Mouse (Mus musculus) layer of hippocampus, adult 8-10 months (tissue): ENCODE data around the gene Clmn. TPM values are rescaled to one million over a fixed set of nuclear protein-coding genes. Genes with fewer than 3 reads are reported as not detected.

Experiments
- DNase-seq, 2 experiments: peaks; one replicate each; pipeline ENCODE4 v3.0.0; 2022; ENCODE audit warnings: low spot score in 2 of 2
- total RNA-seq, 4 experiments: library from RNA; stranded (reverse); gene quantifications; 2 replicates each; pipeline ENCODE4 v1.2.4; 2022

Gene Clmn
- total RNA-seq, 4 experiments from 2014 or later, result 98.6 to 111 (median 105) TPM

DNA sequence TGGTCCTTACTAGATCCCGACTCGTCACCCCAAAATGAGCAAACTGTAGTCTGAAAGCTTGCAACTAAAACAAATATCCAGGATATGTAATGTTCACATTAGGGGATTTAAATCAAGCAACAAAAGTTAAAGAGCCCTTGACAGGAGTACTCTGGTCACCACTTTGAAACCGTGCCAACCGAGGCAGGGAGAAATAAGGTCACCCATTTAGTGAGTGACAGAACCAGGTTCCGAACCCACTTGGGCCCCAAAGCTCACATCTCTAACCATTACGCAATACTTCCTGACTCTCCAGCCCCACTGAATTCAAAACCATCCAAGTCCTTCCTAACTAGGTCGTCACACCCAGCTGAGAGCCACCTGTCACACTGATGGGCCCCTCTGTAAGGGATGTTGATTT is 46.8 kb downstream of the Clmn start:
- no peak for DNase-seq

DNA sequence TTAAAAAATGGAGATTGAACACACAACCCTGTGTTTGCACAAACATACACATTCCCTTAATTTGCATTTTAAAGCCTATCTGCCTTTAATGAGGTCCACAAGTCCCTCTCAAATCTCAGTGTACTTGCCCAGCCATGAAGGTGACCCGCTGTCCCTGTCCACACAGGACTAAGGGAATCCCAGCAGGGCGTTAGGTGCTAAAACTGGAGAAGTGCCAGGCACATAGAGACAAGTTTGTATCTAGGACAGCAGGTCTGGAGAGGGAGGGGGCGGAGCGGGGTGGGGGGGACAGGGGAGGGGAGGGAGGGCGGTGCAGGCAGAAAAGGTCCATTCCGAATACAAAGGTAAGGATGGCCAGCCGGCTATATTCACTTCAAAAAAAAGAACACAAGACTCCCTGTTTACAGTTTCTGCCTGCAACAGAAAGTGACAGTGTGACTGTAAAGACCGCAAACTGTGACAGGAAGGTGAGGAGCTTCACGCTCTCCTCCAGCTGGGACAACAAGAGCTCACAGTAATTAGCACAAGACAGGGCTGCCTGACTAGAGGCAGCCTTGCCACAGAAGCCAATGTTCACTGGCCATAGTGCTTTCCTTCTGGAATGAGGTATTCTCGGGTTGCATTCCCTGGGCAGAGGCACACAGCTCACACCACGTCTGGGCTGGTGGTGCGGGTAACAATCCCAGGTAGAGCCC is 47.6 kb downstream of the Clmn start:
- no peak for DNase-seq

DNA sequence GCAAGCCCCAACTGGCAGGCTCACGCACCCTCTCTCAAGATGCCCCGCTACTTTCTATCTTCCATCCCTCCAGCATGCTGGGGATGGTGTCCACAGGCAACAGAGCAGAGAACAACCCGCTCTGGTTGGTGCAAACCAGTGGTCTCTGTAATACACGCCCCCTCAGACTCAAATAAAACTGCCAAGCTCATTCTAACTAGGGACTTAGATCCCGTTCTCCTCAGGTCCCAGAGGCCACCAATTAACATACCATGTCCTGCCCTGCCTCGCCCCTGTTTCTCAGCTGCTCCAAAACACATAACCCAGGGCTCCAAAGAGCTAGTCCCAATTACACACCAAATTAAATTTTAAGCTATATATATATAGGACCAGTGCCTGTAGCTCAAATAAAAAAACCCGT is 50.6 kb downstream of the Clmn start:
- no peak for DNase-seq

DNA sequence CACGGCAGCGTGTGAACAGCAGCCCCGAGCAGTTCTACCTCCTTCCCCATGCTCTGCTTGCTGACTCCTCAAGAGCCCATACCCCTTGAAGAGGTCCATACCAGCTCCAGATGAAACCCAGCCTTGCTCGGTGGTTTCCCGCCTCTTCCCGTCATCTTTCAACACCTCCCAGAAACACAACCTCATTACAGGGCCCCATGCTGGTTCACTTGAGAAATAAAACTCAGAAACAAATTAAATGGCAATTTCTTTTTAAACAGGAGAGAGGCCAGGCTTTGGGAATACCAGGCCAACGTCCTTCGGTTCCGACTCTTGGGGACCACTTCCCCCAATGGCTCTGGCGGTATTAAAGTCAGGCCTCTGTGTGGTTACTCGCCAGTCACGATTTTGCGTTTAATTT is 51.1 kb downstream of the Clmn start:
- no peak for DNase-seq

DNA sequence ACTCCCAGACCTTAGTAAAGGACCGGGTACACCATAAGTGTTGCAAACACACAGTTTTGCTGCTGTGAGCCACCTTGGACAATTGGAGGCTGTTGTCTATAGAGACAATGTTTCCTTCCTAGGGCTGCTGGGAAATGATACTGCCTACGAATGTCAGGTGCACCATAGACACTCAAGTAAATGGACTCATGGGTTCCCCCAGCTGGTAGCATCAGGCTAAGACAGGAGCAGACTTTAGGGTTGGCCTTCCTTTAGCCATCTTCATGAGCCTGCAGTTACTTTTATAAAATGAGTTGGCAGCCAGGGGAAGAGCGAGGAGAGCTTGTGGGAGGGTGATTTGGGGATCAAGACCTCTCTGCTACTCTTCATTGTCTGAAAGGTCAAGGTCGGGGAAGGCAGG is 52.2 kb downstream of the Clmn start:
- DNase-seq, result no peak

DNA sequence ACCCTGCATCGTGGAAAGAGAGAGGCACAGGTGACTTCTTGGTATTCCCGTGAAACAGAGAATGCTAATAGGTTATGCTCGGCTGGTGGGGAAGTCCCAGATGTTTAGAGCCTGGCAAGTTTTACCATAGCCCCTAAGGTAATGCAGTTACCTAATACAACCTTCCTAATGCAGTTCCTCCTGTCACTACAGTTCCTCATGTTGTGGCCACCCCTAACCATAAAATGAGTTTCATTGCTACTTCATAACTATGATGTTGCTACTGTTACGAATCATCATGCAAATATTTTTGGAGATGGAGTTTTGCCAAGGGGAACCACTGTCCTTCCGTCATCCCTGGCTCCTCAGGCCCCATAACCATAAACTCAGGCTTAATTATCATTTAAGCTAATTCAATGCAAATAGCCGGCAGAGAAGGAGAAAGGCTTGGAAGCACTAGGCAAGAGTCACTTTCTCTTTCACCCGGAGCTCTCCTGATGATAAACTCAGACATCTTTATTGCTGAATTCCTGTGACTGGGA is 53.9 kb downstream of the Clmn start:
- no peak for DNase-seq

DNA sequence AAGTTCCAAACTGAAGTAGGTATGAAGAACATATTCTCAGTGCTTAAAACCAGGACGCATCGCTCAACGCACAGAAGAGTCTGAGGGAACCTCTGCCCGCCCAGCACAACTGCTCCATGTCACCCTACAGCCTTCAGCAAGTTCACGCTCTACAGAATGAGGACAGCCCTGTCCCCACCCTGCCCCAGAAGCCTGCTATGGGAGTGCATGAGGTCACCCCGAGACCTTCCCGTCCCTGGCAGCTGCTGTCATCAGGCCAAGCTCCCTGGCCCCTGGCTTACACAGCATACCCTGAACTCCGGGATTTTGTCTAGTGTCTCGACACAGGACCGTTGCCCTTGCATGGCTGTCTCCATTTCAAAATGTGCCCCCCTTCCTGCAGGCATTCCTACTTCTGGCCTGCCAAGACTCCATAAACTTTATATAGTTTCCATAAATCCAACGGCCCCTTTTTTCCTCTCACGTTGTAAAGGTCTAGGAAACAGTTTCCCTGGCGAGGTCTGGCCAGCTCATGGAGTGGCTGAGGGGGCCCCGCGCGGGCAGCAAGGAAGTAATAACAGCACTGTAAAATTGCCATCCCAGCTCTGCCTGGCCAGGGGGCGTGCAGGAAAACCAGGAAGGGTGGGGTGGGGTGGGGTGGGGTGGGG is 56.3 kb downstream of the Clmn start:
- DNase-seq, result no peak

DNA sequence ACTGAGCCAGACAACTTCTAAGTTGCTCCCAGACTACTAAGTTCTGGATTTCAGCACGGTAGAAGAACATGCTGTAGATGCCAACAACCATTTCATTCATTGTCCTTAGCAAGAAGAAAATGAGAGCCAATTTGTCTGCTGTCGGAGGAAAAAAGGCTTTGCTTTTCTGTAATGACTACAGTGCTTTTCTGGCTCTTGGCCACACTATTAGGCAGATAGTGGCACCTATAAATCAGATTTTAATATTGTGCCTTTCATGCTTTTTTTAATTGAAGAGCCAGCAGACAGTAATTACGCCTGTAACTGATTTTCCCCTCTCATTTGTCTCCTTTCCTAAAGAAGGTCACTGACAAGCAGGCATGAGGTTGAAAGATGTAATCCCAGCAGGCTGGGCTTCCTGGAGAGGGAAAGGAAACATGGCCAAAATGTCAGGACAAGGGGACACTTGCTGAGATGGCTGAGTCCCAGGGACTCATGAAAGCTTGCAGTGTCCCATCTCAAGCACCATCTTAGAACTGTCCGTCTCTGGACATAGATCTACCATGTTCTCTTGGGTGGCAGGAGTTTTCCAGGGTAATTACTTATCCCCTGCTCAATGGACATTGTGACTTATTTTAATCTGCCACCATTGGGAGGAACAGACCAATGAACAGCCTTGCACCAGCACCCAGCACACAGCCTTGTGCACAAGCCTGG is 58.0 kb downstream of the Clmn start:
- no peak for DNase-seq

DNA sequence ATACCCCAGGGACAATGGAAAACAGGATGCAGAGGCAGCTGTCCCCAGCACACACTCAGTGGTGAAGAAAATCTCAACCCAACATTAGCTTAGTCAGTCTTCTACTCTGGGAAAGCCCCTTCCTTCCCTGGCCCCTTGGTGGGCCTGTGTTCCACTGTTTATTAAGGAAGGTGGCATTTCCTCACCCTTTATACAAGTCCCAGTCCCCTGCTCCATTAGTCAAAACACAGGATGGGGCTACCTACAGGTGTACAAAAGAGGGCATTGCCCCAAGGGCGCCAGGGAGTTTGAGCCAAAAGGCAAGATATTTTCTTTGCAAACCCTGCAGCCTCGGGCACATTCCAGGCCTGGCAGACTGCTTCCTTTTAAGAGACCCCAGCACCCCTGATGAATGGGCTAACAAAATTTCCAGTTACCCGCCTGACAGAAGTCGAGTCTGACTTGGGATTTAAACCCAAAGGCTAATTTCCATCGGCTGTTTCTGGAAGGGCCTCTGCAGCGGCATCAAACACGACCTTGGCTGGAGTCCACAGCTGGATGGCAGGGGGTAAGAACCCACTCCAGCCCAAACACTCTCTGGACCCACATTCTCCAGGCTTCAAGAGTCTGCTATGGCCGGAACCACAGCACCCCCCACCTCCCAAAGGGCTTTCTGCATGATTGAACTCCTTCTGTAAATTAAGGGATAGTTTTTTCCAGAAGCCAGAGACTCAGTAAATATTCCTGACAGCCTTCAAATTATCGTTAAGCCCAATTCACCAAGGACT is 63.2 kb downstream of the Clmn start:
- no peak for DNase-seq

DNA sequence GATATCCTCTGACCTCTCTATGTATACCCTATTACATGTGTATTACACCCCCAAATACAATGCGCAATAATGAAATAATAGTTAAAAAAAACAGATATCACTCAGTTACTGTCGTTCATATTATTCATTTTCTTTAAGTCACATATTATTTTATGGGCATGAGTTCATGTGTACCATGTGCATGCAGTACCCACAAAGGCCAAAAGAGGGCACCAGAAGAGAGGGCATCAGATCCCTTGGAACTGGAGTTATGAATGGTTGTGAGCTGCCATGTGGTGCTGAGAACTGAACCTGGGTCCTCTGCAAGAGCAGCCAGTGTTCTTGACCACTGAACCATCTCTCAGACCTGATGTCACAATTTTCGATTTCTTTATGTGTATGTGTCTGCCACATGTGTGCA is 65.5 kb downstream of the Clmn start:
- no peak for DNase-seq

DNA sequence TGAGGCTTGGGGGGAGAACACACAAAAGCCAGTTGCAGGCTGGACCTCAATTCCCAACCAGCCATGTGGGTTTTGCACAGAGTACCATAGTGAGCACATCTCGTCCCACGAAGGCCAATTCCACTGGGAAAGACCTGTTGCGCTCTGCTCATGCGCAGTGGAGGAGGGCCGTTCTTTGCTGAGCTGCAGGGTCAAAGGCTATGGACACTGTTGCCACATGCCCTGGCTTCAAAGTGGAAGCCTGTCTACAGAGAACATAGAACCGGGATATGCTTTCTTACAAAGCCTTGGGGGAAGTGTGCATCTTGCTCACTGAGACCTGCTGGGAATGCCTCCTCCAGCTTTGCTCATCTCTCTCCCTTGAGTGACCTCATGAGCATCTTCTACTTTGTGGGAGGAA is 67.0 kb downstream of the Clmn start:
- DNase-seq, result no peak

DNA sequence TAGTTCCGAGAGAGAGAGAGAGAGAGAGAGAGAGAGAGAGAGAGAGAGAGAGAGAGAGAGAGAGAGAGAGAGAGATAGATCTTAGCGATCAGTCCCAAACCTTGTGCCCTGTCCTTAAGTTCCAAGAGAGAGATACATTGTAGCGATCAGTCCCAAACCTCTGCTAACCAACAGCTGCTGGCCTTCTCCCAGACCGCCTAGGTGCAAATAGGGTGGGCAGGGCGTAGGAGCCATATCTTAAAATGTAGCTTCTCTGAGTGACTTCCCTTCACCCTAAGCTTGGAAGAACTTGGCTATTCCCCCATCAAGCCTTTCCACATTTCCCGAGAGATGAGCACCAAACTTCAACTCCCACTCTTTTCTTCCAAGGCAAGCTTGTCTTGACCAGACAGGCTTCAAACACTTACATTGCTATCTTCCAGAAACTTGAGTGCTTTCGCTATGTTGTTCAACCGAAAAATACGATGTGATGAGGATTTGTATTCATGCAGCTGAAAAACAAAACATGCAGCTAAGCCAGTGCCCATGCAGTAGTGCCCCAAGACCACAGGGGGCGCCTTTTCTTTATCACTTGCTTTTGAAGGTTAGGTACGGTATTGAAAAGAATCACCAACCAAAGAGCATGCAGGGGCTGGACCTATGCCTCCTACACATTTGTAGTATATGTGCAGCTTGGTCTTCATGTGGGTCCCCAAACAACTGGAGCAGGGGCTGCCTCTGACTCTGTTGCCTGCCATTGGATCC is 68.1 kb downstream of the Clmn start:
- no peak for DNase-seq

DNA sequence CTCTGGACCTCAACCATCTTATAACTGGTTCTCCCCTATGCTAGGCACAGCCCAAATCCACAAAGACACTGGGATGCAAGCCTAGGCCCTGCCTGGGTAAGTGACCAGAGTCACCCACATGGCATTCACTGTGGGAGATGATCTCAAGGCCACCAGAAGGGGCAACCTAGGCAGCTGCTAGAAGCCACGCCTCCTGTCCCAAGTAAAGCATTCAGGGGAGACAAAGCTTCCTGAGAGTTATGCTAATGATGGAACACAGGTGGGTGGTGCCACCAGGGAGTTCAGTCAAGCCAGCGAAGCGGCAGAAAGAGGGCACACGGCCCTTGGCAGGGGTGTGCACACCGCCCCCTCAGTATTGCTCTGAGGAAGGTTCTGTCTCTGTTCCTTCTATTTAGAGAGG is 69.9 kb downstream of the Clmn start:
- DNase-seq, result no peak

DNA sequence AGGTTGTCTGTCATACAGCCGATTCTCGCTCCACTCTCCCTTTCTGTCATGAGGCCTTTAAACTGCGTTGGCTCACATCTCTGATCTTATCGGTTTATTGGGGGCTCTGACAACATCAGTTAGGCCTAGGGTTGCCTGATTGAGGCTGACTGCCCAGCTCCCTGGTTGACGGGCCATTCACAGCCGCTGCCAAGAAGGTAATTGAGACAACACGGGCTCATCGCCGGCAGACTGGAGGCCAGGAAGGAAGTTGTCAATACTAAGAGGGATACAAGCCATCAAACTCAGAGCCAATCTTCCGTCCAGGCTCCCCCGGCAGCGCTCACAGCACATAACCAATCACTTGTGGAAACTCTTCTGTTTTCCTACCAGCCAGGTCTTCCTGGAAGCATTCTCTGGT is 71.4 kb downstream of the Clmn start:
- DNase-seq, result no peak

DNA sequence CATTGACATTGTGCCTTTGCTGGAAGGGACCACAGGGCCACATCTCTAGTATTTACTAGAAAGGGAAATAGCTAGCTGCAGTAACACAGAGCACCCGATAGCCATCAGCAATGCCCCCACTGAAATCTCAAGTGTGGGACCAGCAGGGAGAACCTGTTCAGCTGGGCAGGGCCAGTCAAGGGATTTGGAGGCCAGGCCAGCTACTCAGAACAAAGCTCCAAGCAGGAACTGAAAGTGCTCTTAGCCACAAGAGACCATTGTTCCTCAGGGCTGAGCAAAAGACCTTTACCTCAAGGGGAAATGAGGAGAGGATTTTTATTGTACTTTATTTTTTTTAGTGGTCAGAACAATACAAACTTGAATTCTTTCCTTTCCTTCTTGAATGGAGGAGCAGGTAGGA is 87.3 kb downstream of the Clmn start:
- DNase-seq, result no peak

DNA sequence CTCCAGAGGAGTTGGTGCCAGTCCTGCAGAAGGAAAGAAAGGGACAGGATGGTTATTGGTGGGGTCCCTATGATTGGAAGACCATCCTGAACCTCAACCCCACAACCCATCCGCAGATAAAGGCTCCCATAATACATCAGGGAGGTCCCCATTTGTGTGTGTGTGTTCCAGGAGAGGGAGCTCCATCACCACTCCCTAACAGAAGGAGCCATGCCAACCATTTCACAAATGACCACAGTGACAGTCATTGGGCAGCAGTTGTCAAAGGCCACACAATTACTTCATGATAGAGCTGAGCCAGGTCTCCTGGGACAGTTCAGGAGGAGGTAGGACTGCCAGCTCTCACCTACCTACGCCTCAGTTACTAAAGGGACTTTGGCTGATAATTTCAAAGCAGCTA is 92.9 kb downstream of the Clmn start:
- DNase-seq, result no peak

DNA sequence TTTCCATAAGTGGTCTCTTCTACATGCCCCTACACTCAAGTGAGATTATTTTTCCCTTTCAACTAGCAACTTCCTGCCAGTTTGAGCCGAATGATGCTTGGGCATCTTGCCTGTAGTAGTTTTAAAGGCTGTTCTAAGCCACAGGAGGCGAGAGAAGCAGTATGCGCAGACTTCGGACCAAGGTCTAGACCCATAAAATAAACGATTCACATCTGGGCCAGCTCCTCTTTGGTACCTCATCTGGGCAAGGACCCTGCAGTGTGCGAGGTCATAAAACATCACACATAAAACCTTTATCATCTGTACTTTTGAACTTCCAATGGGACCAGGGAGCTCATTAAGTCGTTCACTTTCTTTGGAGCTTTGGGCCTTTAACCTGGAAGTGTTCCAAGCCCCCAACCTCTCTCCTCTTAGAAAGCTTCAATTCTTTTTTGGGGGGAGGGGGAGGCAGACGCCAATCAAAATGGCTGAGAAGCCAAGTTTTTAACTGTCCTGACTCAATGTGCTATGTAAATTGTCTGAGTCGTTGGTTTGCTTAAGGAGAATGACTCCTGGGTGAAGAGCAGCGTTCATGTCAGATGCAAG is 95.6 kb downstream of the Clmn start:
- DNase-seq, result no peak

DNA sequence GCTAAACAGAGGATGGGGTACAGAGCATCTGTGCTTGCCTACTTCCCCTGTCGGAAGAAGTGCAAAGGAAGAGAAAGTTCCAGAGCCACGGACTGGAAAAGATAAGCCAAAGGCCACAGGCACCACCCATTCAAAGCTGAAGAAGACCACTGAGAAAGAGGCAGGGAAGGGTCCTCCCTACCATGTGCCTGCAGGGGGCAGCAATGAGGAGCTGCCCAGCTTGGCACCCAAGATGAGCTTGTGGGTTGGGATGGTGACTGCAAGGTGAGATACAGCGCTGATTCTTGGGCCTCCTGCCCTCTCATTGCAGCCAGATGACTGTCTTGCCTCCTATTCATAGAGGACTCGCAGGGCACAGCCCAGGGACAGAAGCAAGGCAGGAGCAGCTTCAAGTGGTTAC is 97.7 kb downstream of the Clmn start:
- DNase-seq, result no peak

DNA sequence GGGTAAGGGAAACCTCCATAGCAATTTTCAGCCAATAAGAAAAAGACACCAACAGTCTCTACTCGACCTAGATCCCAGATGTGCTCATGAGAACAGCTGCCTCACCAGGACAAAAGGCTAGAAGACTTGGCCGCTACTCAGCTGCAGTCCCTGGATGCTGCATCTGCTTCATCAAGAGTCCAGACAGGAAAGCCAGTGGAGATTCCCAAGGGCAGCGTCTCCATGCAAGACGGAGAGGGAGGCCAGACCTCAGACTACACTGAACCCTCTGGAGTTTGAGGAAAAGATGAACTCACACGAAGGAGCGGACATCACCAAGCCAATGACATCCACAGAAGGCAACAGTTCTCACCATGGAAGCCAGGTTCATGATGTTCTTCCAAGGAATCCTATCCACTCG is 99.1 kb downstream of the Clmn start:
- no peak for DNase-seq

DNA sequence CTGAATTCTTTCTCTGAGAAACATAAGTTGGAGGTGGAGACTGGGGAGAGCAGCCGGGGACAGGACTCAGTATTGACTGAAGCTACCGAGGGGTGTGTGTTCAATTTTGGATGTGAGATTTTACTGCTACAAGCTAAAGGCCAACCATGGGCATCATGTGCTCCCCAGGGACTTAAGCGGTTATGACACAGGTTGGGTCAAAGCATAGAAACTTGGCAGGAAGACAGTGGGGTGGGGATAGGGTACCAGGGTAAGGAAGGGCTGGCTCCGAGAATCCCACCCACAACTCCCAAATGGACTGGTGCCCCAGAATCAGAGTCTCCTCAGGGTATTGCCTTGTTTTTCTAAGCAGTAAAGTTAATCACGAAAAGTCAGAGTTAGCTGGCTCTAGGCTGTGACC is 99.8 kb downstream of the Clmn start:
- DNase-seq, result no peak

DNA sequence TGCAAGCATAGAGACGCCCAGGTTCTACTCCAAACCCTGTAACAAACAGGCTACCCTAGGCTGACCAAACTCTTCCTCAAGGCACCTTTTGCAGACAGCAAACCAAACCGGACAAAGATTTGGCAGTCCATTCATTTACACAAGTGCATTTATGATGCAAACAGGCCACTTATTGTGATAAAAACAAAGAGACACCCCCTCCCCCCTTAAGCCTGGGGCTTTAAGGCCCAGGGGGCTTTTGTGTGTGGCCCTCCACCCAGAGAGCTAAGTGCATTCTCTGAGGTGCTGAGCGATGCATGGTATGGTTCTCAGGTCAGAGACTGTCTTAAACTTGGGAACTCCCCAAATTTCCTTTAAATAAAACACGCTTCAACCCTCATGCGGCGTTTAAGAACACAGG is 101.0 kb downstream of the Clmn start:
- DNase-seq, result no peak
